Mouse (Mus musculus) midbrain, embryonic 10.5 days (tissue): ENCODE results near the gene Vapa. TPM values are rescaled to one million over a fixed set of nuclear protein-coding genes. Genes with fewer than 3 reads are reported as not detected.
"Not testable (repeated sequence)": the region's sequence is repeated elsewhere in the genome, so short reads cannot be mapped to it uniquely, and the experiment has no call there.

Source experiments
- DNase-seq: peaks from one replicate; pipeline ENCODE4 v3.0.0-alpha.2; 2017; ENCODE audit warnings: low spot score
- H3K27ac ChIP-seq: fragments of 300-500 bp; sonication (generic); replicated peaks from 2 replicates; pipeline ENCODE4 v1.5.1; 2016; ENCODE audit warnings: mild to moderate bottlenecking
- H3K27me3 ChIP-seq: fragments of 300-500 bp; sonication (generic); 2 replicates; pipeline ENCODE4 v1.6.1; 2016; ENCODE audit warnings: low read depth, mild to moderate bottlenecking; ENCODE audit not compliant: poor library complexity, severe bottlenecking
- H3K36me3 ChIP-seq: fragments of 300-500 bp; sonication (generic); 2 replicates; pipeline ENCODE4 v1.6.1; 2016; ENCODE audit warnings: mild to moderate bottlenecking, moderate library complexity
- H3K4me1 ChIP-seq: fragments of 300-500 bp; sonication (generic); 2 replicates; pipeline ENCODE4 v1.6.1; 2016
- H3K4me3 ChIP-seq: fragments of 300-500 bp; sonication (generic); 2 replicates; pipeline ENCODE4 v1.5.1; 2016; ENCODE audit warnings: mild to moderate bottlenecking, moderate library complexity
- H3K9me3 ChIP-seq: fragments of 300-500 bp; sonication (generic); replicated peaks from 2 replicates; pipeline ENCODE4 v1.6.1; 2016; ENCODE audit warnings: mild to moderate bottlenecking
- WGBS: fragments of 180-500 bp; shearing (Covaris S2); methylation state at CpG from one replicate; pipeline ENCODE4 v1.1.7; 2016; 5-methylcytosine and 5-hydroxymethylcytosine counted together
- polyA plus RNA-seq: library from polyadenylated mRNA; unstranded; fragments of >200 nt; fragmentation: Nextera tagmentation; extraction: Ambion mirVana; gene quantifications from 2 replicates; pipeline ENCODE4 v1.2.1, GENCODE M21; 2016

Gene Vapa
- polyA plus RNA-seq, 1 experiment from 2014 or later: 184 TPM

DNA sequence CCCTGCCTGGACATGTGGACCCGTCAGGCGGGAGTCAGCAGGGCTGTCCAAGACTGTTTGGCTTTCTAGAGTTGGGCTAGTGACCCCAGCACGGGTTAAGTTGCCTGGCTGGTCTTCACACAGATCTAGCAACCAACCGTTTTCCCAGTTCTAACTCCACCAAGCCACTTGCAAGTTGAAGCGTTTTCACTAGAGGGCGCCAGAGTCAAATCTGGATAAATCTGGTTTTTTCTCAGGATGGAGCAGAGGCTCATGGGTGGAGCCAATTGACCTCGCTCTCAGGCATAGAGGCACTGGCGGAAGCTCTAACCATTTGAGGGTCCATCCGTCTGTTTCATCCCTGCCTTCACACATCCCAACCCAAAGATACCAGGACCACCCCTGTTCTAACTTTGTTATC, 55.1 kb downstream of the Vapa start:
- Histone ChIP-seq H3K27me3 (no peaks in the 10 kb centered on the region), H3K4me1 (peaks cover 8% of the 10 kb centered on the region; the same call in 1 of the 2 replicates), H3K36me3 (no peaks in the 10 kb centered on the region), H3K4me3 (peak overlapping the region; percentile 31), H3K9me3 (no peaks in the 10 kb centered on the region), H3K27ac (no peak overlapping the region)
- peak; percentile 59 for DNase-seq
- 43% methylated on average over 9 of the region's 9 CpGs for WGBS

DNA sequence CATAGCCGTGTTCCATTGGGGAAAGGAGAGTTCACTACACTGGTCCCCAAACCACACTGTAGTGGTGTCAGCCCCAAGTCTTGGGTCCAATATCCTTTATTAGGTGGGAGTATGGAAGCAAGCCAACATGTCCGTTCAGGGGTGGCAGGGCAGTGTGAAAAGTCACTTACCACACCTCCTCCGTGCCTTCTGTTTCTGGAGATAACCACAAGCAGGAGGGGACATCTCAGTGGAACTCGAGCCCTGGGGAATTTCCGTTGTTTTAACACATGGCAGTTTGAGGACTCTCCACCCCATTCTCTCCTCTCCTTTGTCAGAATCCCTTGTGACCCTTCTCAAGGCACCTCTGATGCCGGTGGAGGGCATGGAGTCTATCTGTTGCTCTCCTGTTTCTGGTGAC, 56.1 kb downstream of the Vapa start:
- Histone ChIP-seq H3K36me3 (no peaks in the 10 kb centered on the region), H3K27ac (no peak overlapping the region), H3K9me3 (no peaks in the 10 kb centered on the region), H3K27me3 (no peaks in the 10 kb centered on the region), H3K4me3 (no peak overlapping the region), H3K4me1 (peaks cover 8% of the 10 kb centered on the region; the same call in 1 of the 2 replicates)
- 85% methylated on average over 6 of the region's 6 CpGs for WGBS
- no peak for DNase-seq

DNA sequence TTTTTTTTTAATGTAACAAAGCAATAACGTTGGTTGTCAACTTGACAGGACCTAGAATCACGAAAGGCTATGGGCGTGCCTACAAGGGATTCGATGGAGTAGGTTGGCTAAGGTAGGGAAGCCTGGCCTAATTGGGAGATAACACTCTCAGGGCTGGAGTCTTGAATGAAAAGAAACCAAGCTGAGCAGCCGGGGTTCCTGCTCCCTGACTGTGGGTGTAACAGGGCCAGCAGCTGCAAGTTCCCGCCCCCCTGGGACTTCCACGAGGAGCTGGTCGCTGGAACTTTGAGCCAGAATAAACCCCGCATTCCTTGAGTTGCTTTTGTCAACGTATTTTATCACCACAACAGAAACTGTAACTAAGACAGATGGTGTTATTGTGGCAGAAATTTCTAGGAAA, 56.6 kb downstream of the Vapa start:
- DNase-seq: no peak
- no peaks in the 10 kb centered on the region for H3K9me3 ChIP-seq
- H3K27ac ChIP-seq: no peak overlapping the region
- H3K4me3 ChIP-seq: no peak overlapping the region
- H3K27me3 ChIP-seq: no peaks in the 10 kb centered on the region
- H3K36me3 ChIP-seq: no peaks in the 10 kb centered on the region
- WGBS: 80% methylated on average over 10 of the region's 10 CpGs
- peaks cover 8% of the 10 kb centered on the region; the same call in 1 of the 2 replicates for H3K4me1 ChIP-seq

DNA sequence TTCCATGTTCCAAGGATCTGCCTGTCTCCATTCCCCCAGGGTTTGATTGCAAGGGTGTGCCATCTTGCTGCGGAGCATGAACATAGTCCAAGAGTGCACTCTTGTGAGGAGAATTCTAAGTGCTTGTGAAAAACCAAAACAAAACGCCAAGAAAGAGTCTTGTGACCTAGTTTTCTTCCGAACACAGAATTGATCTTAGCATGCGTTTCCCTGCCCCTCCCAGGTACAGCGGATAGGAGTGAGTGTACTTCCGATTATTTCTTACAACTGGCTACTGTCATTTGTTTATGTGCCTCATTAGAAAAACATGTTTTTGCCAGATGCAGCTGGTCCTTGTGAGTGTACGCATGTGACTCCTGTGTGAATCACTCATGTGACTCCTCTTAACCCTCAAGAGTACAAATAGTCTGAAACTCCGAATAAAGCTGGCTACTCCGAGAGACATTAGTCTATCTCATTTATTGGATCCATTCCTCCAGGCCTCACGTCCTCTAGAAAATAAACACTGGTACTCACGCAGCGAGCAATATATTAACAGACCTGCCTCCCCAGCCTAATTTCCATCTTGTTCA, 60.8 kb downstream of the Vapa start:
- H3K27me3 ChIP-seq: no peaks in the 10 kb centered on the region
- H3K4me3 ChIP-seq: no peak overlapping the region
- WGBS: 92% methylated on average over 12 of the region's 12 CpGs
- no peak overlapping the region for H3K27ac ChIP-seq
- no peaks in the 10 kb centered on the region for H3K9me3 ChIP-seq
- H3K36me3 ChIP-seq: no peaks in the 10 kb centered on the region
- no peak for DNase-seq
- H3K4me1 ChIP-seq: no peaks in the 10 kb centered on the region

DNA sequence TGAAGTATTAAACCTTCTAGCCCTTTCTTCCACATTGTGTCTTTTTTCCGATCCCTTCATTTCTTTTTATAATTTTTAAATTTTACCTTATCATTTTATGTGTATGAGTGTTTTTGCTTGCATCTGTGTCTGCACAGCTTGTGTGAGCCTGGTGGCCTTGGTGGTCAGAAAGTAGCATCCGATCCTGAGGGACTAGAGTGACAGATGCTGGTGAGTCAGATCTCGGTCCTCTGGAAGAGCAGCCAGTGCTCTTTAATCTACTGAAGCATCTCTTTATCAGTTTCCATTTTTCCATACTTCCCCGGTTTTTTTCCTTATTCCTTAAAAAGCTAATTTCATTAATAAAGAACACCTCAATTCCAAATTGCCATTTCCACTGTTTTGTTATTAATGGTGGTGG, 63.0 kb downstream of the Vapa start:
- H3K27me3 ChIP-seq: no peaks in the 10 kb centered on the region
- H3K9me3 ChIP-seq: no peaks in the 10 kb centered on the region
- WGBS: 85% methylated on average over 4 of the region's 4 CpGs
- no peak overlapping the region for H3K4me3 ChIP-seq
- no peaks in the 10 kb centered on the region for H3K36me3 ChIP-seq
- no peaks in the 10 kb centered on the region for H3K4me1 ChIP-seq
- no peak overlapping the region for H3K27ac ChIP-seq
- DNase-seq: no peak

DNA sequence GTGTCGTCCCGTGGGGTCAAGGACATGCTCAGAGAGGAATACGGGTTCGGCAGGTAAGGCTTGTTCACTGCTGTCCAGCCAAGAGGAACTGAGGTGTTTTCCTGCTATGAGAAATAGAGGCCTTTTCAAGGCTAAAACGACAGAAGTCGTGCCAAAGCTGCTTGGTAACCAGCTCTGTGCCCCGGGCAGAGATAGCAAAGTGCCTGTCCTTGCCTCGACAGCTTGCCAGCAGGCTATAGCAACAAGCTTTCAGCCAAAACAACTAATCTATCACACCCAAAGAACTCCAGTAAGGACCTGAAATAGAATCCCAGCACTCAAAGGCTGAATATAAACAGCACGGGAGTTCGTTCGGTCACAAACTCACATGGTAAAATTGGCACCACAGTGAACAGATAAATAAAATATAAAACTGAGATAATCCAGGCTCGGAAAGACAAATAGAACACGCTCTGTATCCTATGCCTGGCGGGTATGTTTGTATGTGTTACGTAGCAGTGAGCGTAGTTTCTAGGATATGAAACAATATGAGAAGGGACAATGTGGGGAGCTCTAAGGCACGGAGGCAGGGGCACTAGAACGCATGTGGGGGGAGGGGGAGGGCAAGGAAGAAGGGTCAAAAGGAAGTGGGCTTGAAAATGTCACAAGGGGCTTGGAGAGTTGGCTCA, 64.5 kb downstream of the Vapa start:
- Histone ChIP-seq H3K4me1 (no peaks in the 10 kb centered on the region), H3K9me3 (no peaks in the 10 kb centered on the region), H3K27ac (no peak overlapping the region), H3K4me3 (no peak overlapping the region), H3K27me3 (no peaks in the 10 kb centered on the region), H3K36me3 (no peaks in the 10 kb centered on the region)
- no peak for DNase-seq
- 83% methylated on average over 18 of the region's 18 CpGs for WGBS

DNA sequence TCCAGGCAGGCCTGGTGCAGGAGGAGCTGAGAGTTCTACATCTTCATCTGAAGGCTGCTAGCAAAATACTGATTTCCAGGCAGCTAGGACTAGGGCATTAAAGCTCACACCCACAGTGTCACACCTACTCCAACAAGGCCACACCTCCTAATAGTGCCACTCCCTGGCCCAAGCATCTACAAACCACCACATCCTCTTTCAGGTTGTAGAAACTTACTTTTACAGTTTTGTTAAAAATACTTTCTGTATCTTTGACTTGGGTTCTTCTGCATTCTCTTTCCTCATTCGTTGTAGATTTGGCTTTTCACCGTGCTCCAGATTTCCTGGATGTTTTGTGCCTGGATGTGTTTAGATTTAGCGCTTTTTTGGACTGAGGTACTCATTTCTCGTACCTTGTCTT, 67.1 kb downstream of the Vapa start:
- H3K9me3 ChIP-seq, H3K4me3 ChIP-seq, H3K36me3 ChIP-seq, H3K27ac ChIP-seq, DNase-seq, H3K27me3 ChIP-seq, H3K4me1 ChIP-seq: not testable (repeated sequence)
- 94% methylated on average over 4 of the region's 4 CpGs for WGBS

DNA sequence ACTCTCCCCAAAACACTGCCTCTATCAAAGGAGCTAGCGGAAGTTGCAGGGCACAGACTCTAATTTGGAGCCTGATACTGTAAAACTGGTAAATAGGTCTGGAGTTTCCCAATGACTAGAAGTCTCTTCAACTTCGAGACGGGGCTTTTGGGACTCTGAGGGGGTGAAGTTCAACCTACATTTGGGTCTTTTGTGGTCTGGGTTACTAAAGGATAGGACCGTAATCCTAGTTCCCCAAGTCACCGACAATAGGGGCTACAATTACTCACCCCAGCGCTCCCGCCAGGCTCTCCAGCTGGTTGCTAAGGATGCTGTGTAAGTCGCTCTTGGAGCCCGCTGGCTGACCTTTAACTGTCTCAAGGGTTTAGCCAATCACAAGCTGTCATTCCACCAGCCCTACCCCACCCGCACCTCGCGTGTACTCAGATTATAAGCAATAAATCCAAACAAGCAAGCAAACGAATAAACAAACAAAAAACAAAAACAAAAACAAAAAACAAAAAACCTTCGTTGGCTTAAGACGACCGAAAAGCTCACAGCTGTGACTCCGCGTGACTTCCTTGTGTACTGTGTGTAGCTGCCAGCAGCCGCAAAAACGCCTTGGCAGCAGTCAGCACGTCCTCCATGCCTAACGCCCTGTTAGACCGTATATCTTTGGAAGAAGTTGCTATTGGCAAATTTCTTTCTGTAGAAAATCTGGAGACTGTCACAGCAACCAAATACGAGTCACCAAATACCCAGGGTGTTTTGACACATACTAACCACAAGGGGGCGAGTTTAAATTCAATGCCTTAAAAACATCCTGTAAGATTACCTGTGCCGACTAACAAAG, 72.7 kb downstream of the Vapa start, which contains the start of gene Tmem232:
Gene Tmem232, minus strand, starts transcription at position 342 of the 832 bp plus-strand sequence.
- 20% methylated on average over 26 of the region's 26 CpGs for WGBS
- H3K9me3 ChIP-seq: no peaks in the 10 kb centered on the region
- peak within 1 kb of the TSS; percentile 48 for H3K4me3 ChIP-seq
- peak; percentile 58 for DNase-seq
- H3K27ac ChIP-seq: no peak within 1 kb of the TSS
- no peaks in the 10 kb centered on the region for H3K36me3 ChIP-seq
- H3K4me1 ChIP-seq: peaks cover 5% of the 10 kb centered on the region; the same call in 1 of the 2 replicates
- H3K27me3 ChIP-seq: peaks cover 11% of the 10 kb centered on the region

DNA sequence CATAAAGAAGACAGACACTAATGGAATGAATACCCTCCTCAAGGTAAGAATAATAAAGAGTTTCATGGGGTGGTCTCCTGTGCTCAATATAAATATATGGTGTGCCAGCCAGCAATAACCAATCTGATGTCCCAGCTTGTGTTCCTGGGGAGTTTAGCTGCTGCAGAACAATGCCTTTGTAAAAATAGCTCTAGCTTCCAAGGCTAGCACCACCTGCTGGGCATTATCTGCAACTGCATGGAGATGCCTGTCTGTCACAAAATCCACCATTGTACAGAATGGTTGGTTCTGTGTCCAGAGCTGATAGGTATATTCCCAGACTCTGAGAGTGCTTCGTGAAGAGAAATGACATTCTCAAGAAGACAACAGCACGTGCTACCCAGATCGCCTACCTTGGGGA, 77.2 kb downstream of the Vapa start:
- Histone ChIP-seq H3K4me3 (no peak overlapping the region), H3K27me3 (peaks cover 11% of the 10 kb centered on the region), H3K9me3 (no peaks in the 10 kb centered on the region), H3K36me3 (no peaks in the 10 kb centered on the region), H3K27ac (no peak overlapping the region), H3K4me1 (peaks cover 5% of the 10 kb centered on the region; the same call in 1 of the 2 replicates)
- 22% methylated on average over 3 of the region's 3 CpGs for WGBS
- peak; percentile 54 for DNase-seq

DNA sequence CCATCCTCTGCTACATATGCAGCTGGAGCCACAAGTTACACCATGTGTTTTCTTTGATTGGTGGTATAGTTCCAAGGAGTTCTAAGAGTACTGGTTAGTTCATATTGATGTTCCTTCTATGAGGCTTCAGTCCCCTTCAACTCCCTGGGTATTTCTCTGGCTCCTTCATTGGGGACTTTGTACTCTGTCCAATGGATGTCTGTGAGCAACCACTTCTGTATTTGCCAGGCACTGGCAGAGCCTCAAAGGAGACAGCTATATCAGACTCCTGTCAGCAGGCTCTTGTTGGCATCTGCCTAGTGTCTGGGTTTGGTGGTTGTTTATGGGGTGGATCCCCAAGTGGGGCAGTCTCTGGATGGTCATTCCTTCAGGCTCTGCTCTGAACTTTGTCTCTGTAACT, 81.0 kb downstream of the Vapa start:
- H3K36me3 ChIP-seq, H3K4me3 ChIP-seq, DNase-seq, H3K9me3 ChIP-seq, H3K27ac ChIP-seq, H3K27me3 ChIP-seq, H3K4me1 ChIP-seq: not testable (repeated sequence)
